Mouse (Mus musculus) ovary, postnatal 14 days (tissue): Measurements from ENCODE around the gene Fam184a.

Experiments
- DNase-seq: peaks from one replicate; pipeline ENCODE4 v3.0.0; 2022; ENCODE audit warnings: low spot score

Fam184a gene

DNA sequence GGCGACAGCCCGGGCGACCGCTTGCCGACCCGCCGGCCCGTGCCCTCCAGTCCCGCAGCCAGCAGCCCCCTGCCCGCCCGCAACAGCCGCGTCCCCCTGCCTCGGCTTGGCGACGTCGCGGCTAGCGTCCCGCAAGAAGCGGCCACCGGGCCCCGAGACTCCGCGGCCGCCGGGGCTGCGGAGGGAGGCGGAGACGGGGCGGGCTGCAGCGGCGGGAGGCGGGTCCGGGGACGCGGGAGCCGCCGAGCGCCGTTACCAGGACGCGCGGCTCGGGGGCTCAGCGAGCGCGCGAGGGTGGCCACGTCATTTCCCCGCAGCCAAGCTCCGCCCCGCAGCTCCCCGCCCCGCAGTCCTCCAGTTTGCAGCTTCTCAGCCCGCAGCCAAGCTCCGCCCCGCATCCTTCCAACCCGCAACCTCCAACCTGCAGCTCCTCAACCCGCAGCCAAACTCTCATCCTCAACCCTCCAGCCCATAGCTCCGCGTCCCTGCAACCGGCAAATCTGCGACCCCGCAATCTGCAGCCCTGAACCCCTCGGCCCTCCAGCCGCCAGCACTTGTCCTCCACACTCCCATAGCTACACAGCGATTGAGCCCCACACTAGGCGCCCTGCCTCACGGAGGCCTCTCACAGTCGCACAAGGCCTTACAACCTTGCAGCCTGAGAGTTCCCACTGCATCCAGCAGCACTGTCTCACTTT, at the start of gene Fam184a:
TSS of gene Fam184a (minus strand) at position 169 of the 698 bp plus-strand sequence.
- peak; percentile 41 for DNase-seq

- DNase-seq: no peak
Observed at GRCm38 (mm10) chr10:53796258-53796581, 45.3 kb upstream of the Fam184a start.

GRCm38 (mm10) chr10:53795567-53796257, 44.8 kb upstream of the Fam184a start:
- DNase-seq: peak; percentile 17

DNA sequence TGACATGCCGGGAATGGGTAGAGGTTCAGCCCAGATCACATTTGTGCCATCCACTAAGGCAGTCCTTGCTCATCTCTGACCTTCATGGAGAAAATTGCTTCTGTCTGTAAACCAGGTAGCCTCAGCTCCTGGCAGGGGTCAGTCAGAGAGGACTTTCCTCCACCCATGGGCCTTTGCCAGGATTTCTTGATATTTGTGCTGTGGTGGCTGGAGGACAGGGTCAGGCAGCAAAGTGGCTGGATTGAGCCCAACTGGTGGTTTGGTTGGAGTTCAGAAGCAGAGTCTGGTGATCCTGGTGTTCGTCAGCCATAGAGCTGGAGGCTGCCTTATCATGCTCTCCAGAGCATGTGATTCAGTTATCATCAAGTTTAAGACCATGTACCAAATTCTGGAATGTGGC, 40.4 kb upstream of the Fam184a start:
- DNase-seq: no peak

GRCm38 (mm10) chr10:53776591-53776990, 25.7 kb upstream of the Fam184a start:
- no peak for DNase-seq

GRCm38 (mm10) chr10:53772708-53773107, 21.8 kb upstream of the Fam184a start:
- no peak for DNase-seq

GRCm38 (mm10) chr10:53771480-53771879, 20.6 kb upstream of the Fam184a start:
- no peak for DNase-seq

- DNase-seq: no peak
Observed at GRCm38 (mm10) chr10:53768745-53769144, 17.8 kb upstream of the Fam184a start.

DNA sequence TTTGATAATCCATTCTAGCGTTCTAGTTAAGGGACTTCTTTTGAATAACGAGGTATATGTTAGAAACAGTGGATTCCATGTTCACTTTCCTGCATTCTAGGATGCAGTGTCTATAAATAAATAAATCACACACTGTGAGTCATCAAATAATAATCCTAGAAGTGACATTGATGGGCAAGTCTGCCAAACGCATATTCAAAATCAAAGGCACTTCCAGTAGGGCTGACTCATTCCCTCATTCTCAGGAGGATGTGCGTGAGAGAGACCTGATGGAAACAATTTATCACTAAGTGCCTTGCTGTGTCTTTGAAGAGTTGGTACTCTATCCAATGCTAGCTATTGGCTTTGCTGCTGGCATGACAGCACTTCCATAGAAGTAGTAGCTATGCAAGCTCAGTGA, 14.5 kb upstream of the Fam184a start:
- DNase-seq: no peak

GRCm38 (mm10) chr10:53752723-53753122, 1.8 kb upstream of the Fam184a start:
- DNase-seq: no peak

GRCm38 (mm10) chr10:53750275-53750954, 508 bp downstream of the Fam184a start:
- peak; percentile 13 for DNase-seq

GRCm38 (mm10) chr10:53746039-53746438, 4.9 kb downstream of the Fam184a start:
- DNase-seq: no peak

GRCm38 (mm10) chr10:53742961-53743360, 8.0 kb downstream of the Fam184a start:
- DNase-seq: no peak

GRCm38 (mm10) chr10:53740014-53740413, 10.9 kb downstream of the Fam184a start:
- DNase-seq: no peak

- no peak for DNase-seq
Observed at GRCm38 (mm10) chr10:53738842-53739241, 12.1 kb downstream of the Fam184a start.

GRCm38 (mm10) chr10:53735201-53735865, 15.6 kb downstream of the Fam184a start:
- no peak for DNase-seq

- DNase-seq: no peak
Observed at GRCm38 (mm10) chr10:53732324-53732723, 18.6 kb downstream of the Fam184a start.

GRCm38 (mm10) chr10:53728883-53729282, 22.0 kb downstream of the Fam184a start:
- no peak for DNase-seq

DNA sequence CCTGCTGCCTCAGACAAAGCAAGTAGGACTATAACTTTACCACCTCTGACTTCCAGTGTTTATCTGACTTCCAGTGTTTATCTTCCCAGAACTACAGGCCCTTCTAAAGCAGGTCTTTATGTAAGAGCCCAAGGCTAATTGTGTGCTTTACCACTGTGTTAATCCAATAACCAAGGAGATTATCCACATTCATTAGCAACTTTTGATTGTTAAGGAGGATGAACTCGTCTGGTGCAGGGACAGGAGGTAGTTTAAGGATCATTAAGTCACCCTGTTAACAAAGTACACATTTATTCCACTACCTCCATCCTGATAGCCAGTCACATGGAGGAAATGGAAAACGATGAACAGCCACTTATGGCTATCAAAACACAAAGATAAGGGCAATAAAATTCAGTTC, 25.6 kb downstream of the Fam184a start:
- DNase-seq: no peak

- DNase-seq: no peak
Observed at GRCm38 (mm10) chr10:53704516-53704915, 46.4 kb downstream of the Fam184a start.

DNA sequence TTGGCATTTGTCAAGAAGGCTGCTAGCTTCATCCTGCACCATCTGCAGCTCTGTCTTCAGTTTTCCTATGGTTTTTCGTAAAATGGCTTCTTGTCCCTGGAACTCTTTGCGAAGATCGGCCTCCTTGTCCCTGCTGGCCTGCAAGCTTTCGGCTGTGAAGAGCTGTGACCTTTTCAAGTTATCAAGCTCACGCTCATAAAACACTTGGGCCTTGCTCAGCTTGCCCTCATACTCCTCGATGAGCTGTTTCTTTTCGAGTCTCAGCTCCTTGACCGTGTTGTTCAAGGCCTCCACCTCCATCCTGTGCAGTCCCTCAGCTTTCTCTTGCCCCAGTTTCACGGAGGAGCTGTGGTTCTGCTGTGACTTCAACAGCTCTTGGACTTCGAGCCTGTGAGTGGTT, 52.4 kb downstream of the Fam184a start:
- no peak for DNase-seq

- DNase-seq: no peak
Observed at GRCm38 (mm10) chr10:53694757-53695156, 56.2 kb downstream of the Fam184a start.

GRCm38 (mm10) chr10:53691263-53691662, 59.7 kb downstream of the Fam184a start:
- no peak for DNase-seq
